Mouse (Mus musculus): ENCODE data around the gene Nup210.

GRCm38 (mm10) chr6:91056348-91056747, 60.3 kb downstream of the Nup210 start:
- TF ChIP-seq POLR2A (IDR thresholded peaks at IDR 0.05; ENCODE audit: low read depth, low read length) (no peak), CTCF (IDR thresholded peaks at IDR 0.05; ENCODE audit: extremely low read depth, insufficient read depth, insufficient read length, insufficient replicate concordance) (no peak)
